Mouse (Mus musculus) yolk sac, embryonic 10.5 days (tissue): ENCODE measurements around the gene Olfr686.

Source experiments
- DNase-seq: peaks from one replicate; pipeline ENCODE4 v3.0.0-alpha.2; 2017; ENCODE audit warnings: low spot score

Gene Olfr686

GRCm38 (mm10) chr7:105207385-105207784 is at the start of gene Olfr686:
Olfr686 (minus strand) TSS chr7:105207485.
- no peak for DNase-seq

DNA sequence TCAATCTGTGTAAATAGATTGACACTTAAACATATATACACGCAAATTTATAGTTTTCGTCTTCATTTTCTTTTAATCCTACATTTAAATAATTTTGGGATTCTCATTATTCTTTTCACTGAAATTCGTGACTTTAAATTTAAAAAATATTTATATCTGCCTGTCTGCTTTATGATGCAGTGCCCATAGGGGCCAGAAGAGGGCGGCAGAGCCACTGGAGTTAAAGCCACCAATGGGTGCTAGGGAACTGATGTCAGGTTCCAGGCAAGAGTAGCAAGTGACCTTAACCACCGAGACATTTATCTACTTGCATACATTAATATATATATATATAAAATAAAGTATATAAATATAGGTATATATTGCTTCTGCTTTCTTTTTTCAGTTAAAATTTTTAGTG is 49.4 kb upstream of the Olfr686 start:
- DNase-seq: no peak

GRCm38 (mm10) chr7:105248197-105248596 is 40.9 kb upstream of the Olfr686 start:
- DNase-seq: no peak

GRCm38 (mm10) chr7:105247671-105248070 is 40.4 kb upstream of the Olfr686 start:
- no peak for DNase-seq

DNA sequence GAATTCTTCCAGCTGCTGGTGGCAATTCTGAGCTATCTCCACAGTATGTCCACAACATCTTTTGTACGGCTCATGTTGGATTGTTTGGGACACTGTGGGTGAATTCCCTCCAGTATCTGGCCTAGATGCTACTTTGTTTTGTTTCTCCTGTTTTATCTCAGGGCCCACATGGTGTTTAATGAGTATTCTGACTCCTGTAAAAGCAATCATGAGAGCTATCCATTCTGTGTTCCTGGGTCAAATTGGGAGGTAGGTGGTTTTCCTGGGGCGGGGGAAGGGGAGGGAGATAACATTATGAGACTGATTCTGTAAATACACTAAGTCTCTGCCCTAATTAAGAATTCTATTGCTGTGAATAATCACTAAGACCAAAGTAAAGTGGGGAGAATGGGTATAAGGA is 22.1 kb upstream of the Olfr686 start:
- DNase-seq: no peak

DNA sequence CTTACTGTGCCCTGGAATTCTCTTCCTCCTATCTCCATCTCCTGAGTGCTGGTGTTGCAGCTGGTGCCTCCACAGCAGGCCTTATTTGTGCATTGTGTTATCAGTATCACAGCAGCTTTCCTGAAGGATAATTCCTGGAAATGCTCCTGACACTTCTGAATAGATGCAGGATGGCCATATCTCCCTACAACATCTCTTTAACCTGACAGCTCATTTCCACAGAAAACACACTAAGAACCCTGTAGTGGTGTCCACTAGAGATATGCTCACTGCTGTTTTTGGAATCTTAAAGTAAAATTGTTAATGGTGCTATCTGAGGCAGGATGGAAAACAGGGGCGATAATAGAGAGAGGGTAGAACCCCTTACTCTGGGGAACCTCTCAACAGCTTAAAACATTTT is 20.9 kb upstream of the Olfr686 start:
- DNase-seq: no peak

DNA sequence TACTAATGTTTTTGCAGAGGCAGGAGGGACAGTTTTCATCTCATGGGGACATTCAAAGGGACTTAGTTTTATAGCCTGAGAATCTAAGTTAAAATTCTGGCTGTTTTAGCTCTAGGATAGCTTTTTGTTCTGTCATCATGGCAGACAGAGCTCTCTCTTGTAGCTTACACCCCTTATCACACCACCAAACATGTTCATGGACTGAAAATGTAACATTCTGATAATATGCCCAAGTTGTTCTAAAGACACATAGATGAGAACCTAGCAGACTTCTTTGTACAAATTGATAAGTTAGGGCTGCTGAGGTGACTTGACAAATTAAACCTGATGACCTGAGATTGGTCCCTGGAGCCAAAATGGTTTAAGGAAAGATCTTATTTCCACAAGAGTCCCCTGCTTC is 19.4 kb upstream of the Olfr686 start:
- no peak for DNase-seq

- DNase-seq: no peak
Observed at GRCm38 (mm10) chr7:105226072-105226471, 18.8 kb upstream of the Olfr686 start.

- DNase-seq: no peak
Observed at GRCm38 (mm10) chr7:105218281-105218680, 11.0 kb upstream of the Olfr686 start.

DNA sequence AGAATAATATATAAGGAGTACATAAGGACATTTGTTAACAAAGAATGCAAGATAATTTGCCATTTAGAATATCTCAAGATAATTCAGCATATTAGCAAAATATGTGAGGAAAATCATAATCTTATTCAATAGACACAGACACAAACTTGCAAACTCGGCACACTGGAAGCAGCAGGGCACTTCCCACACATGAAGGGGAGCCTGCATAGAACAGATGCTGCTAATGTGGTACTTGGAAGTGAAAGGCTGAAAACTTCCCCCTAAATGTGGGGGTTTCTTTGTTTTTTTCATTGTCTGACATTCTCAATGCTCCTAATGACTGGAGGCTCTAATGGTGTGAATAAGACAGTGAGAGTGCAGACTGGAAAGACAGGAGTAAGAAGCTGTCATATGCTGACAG is 7.5 kb upstream of the Olfr686 start:
- DNase-seq: no peak

DNA sequence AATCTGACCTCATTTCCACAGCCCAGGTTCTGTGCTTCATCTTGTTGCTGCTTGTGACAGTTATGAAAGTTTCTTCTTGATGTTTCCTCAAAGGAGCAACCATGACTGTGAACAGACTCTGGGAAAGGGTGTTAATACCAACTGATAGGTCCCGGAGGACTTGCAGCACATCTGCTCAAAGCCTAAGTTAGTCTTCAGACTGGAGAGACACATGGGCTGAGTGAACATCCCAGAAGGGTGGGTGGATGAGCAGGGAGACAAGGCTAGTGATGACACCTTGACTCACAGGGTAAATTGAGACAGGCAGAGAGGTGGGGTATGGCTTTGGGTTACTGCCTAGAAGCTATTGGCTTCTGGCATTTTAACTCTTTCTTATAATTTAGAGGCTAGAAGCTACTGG is 21.4 kb downstream of the Olfr686 start, which contains the start of gene Olfr685:
Olfr685 (minus strand) TSS at position 101 of the 400 bp plus-strand sequence.
- DNase-seq: no peak

- no peak for DNase-seq
Observed at GRCm38 (mm10) chr7:105170773-105171172, 36.5 kb downstream of the Olfr686 start.

- DNase-seq: no peak
Observed at GRCm38 (mm10) chr7:105163553-105163952, 43.7 kb downstream of the Olfr686 start, which contains the start of gene Olfr684. Olfr684 (minus strand) TSS chr7:105163653.
